Mouse (Mus musculus) forebrain, embryonic 11.5 days (tissue): ENCODE measurements around the gene Cd47. TPM values are rescaled to one million over a fixed set of nuclear protein-coding genes. Genes with fewer than 3 reads are reported as not detected.

Experiments used
- ATAC-seq: fragments of 200-750 bp; cut with Nextera tagmentation; replicated peaks from 2 replicates; pipeline ENCODE4 v1.8.0; 2017; ENCODE audit warnings: moderate TSS enrichment; ENCODE audit not compliant: low FRiP score
- DNase-seq: peaks from one replicate; pipeline ENCODE4 v3.0.0-alpha.2; 2017; ENCODE audit warnings: low spot score
- H3K27ac ChIP-seq: fragments of 300-500 bp; sonication (generic); 2 replicates; pipeline ENCODE4 v1.5.1; 2014; ENCODE audit warnings: low read depth, low read length
- H3K27me3 ChIP-seq: fragments of 300-500 bp; sonication (generic); 2 replicates; pipeline ENCODE4 v1.6.1; 2014; ENCODE audit warnings: mild to moderate bottlenecking, low read length, mixed read lengths; ENCODE audit not compliant: control insufficient read depth, insufficient read depth
- H3K36me3 ChIP-seq: fragments of 300-500 bp; sonication (generic); 2 replicates; pipeline ENCODE4 v1.6.1; 2014; ENCODE audit warnings: mild to moderate bottlenecking, low read length, moderate library complexity, mixed read lengths; ENCODE audit not compliant: control insufficient read depth, insufficient read depth
- H3K4me1 ChIP-seq: fragments of 300-500 bp; sonication (generic); replicated peaks from 2 replicates; pipeline ENCODE4 v1.6.1; 2014; ENCODE audit warnings: low read length, mixed read lengths; ENCODE audit not compliant: control insufficient read depth, insufficient read depth
- H3K4me2 ChIP-seq: fragments of 300-500 bp; sonication (generic); 2 replicates; pipeline ENCODE4 v1.6.1; 2014; ENCODE audit warnings: low read depth, mild to moderate bottlenecking, low read length, moderate library complexity, mixed read lengths; ENCODE audit not compliant: severe bottlenecking
- H3K4me3 ChIP-seq: fragments of 300-500 bp; sonication (generic); 2 replicates; pipeline ENCODE4 v1.5.1; 2014; ENCODE audit warnings: low read depth, low read length
- H3K9ac ChIP-seq: fragments of 300-500 bp; sonication (generic); 2 replicates; pipeline ENCODE4 v1.6.1; 2014; ENCODE audit warnings: low read length
- H3K9me3 ChIP-seq: fragments of 300-500 bp; sonication (generic); 2 replicates; pipeline ENCODE4 v1.6.1; 2016; ENCODE audit warnings: low read length, mixed read lengths; ENCODE audit not compliant: control insufficient read depth
- WGBS: fragments of 180-500 bp; shearing (Covaris S2); extraction: QIAGEN DNeasy Blood & Tissue Kit; methylation state at CpG from one replicate; pipeline ENCODE4 v1.1.7; 2014; 5-methylcytosine and 5-hydroxymethylcytosine counted together
- polyA plus RNA-seq: library from polyadenylated mRNA; unstranded; fragments of >200 nt; fragmentation: Nextera tagmentation; extraction: Ambion mirVana; gene quantifications from 2 replicates; pipeline ENCODE4 v1.2.1, GENCODE M21; 2014

The Cd47 gene
- polyA plus RNA-seq, 1 experiment from 2014 or later = 47.6 TPM

DNA sequence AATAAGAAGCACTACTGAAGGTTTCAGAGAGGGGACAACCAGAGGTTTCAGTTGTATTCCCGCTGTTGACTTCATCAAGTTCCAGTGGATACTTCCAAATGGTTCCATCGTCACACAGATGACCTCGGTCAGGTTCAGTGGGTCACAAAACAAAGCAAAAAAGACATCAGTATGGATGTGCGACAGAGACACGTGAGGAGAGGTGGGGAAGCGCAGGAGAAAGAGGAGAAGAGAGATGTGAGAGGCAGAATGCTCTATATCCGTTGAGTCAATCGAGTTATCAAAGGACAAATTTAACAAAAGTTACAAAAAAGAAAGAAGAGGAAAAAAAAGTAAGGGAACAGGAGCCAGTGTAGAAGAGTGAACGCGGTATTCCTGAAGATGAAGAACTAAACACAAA is 154.6 kb downstream of the Cd47 start:
- Histone ChIP-seq H3K27ac (no peak overlapping the region), H3K27me3 (no peaks in the 10 kb centered on the region), H3K9me3 (no peaks in the 10 kb centered on the region), H3K9ac (no peak overlapping the region), H3K36me3 (no peaks in the 10 kb centered on the region), H3K4me3 (no peak overlapping the region), H3K4me1 (no peaks in the 10 kb centered on the region), H3K4me2 (no peak overlapping the region)
- DNase-seq (no peak), ATAC-seq (no peak)
- 90% methylated on average over 10 of the region's 10 CpGs for WGBS

DNA sequence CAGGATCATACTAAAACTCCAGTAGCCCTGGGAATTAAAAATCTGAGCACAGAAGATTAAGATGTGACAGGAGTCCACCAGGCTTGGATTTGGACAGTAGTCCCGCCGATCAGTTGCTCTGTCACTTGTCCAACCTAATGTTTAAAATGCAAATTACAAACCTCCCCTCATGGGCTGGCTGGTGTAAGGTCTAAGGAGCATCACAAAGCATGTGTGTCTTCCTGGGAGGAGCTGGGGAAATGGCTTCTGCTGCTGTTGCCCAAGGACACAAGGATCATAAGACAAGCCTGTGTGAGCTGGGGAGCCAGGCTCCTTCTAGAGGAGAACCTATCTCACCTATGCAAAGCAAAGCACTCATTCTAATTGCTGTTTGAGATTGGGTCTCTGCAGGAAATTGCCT is 155.0 kb downstream of the Cd47 start:
- no peak for DNase-seq
- Histone ChIP-seq H3K9ac (no peak overlapping the region), H3K27ac (no peak overlapping the region), H3K4me2 (no peak overlapping the region), H3K27me3 (no peaks in the 10 kb centered on the region), H3K4me1 (no peaks in the 10 kb centered on the region), H3K36me3 (no peaks in the 10 kb centered on the region), H3K4me3 (no peak overlapping the region), H3K9me3 (no peaks in the 10 kb centered on the region)
- 89% methylated on average over 2 of the region's 2 CpGs for WGBS
- no peak for ATAC-seq

DNA sequence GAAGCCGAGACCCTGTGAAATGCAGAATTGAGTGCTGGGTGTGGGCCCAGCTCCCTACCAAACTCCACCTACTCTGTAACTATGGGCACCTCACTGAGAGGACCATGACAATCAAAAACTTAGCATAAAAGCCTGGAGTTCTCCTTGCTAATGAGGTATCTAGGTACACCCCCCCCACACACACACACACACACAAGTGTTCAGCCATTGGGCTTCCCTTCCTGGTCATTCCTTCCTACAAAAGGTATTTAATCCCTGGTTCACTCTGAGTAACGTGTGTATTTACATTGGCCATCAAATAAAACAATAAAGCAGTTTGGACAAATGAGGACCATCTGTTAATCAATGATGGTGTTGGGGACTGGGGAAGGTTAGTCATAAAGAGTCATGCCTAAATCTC is 155.6 kb downstream of the Cd47 start:
- no peaks in the 10 kb centered on the region for H3K36me3 ChIP-seq
- no peaks in the 10 kb centered on the region for H3K9me3 ChIP-seq
- no peak for ATAC-seq
- H3K4me3 ChIP-seq = no peak overlapping the region
- no peak overlapping the region for H3K9ac ChIP-seq
- no peaks in the 10 kb centered on the region for H3K4me1 ChIP-seq
- 76% methylated on average over 2 of the region's 2 CpGs for WGBS
- H3K27me3 ChIP-seq = no peaks in the 10 kb centered on the region
- no peak overlapping the region for H3K27ac ChIP-seq
- H3K4me2 ChIP-seq = no peak overlapping the region
- DNase-seq = no peak

DNA sequence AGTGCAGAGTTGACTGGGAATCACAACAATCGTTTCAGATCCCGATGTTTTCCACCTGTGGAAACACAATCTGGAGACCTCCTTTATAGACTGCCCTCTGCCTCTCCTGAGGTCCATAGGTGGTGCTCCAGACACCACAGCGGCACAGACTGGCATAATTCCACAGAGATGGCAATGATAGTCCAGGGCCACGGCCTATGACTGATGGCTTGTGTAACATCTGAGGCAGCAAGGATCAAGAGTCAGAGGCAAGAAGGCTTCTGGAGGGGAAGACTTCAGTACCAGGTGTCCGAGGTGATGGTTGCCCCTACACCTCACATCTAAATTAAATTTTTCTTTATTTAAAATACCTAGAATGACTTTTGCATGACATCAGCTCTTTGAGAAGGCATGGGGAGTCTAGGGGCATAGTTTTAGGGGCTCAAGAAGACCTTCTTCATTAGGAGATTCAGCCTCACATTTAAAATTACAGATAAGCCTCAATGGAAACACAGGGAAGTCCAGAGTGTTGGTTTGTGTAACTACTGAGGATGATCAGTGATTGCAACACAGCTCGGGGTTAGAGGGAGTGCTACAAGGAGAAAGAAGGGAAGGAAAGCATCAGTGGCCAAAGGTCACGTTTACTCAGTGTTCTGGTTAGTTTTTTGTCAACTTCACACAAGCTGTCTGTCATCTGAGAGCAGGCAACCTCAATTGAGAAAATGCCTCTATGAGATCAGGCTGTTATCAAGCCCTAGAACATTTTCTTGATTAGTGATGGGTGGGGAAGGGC is 156.4 kb downstream of the Cd47 start:
- Histone ChIP-seq H3K4me1 (no peaks in the 10 kb centered on the region), H3K27me3 (no peaks in the 10 kb centered on the region), H3K36me3 (no peaks in the 10 kb centered on the region), H3K9ac (no peak overlapping the region), H3K9me3 (no peaks in the 10 kb centered on the region), H3K27ac (no peak overlapping the region), H3K4me3 (no peak overlapping the region), H3K4me2 (no peak overlapping the region)
- WGBS = 86% methylated on average over 7 of the region's 7 CpGs
- DNase-seq (no peak), ATAC-seq (no peak)

DNA sequence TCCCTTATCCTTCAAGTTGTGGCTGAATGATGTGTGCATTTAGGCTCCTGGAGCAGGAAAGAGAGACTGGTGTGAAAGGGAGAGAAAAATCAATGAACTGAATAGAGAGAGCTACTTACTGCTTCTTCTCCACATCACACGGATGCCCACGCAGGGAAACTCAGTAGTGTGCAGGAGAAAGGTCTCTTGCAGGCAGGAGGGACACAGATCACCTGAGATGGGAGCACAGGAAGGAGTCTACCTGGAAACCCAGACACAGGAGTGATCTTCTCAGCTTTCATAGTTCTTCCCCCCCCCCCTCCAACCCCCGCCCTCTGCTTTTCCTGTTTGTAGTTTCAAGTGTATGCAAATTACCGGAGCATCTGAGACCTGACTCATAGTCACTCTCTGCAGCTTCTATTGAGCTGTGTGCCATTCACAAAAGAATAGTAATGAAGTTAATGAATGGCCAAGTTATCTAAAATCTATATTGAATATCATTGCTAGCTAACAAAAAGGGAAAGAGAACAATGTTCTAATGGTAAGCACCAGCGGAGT is 158.6 kb downstream of the Cd47 start:
- Histone ChIP-seq H3K36me3 (no peaks in the 10 kb centered on the region), H3K9me3 (no peaks in the 10 kb centered on the region), H3K4me2 (no peak overlapping the region), H3K9ac (no peak overlapping the region), H3K27ac (no peak overlapping the region), H3K27me3 (no peaks in the 10 kb centered on the region), H3K4me3 (no peak overlapping the region), H3K4me1 (no peaks in the 10 kb centered on the region)
- ATAC-seq (no peak), DNase-seq (no peak)
- WGBS = 85% methylated on average over 5 of the region's 5 CpGs

DNA sequence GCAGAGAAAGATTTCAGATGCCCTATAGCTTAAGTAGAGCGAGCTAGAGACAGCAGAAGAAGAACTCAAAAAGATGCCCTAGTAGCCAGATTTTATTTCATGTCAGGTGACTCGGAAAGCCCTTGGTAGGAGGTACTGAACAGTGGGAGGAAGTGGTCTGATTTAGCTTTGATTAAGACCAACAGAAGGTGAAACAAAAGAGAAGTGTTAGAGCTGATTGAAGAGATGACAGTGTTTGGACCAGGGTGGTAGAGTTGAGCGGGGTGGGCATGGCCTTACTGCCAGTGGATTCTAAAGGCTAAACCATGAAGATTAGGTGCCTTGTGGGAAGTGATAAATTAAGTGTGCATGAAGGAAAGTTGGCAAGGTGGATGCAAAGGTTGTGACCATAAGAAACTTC is 162.0 kb downstream of the Cd47 start:
- H3K36me3 ChIP-seq = no peaks in the 10 kb centered on the region
- H3K4me3 ChIP-seq = no peak overlapping the region
- no peaks in the 10 kb centered on the region for H3K4me1 ChIP-seq
- H3K4me2 ChIP-seq = no peak overlapping the region
- H3K27me3 ChIP-seq = no peaks in the 10 kb centered on the region
- WGBS = 79% methylated on average over 3 of the region's 3 CpGs
- H3K27ac ChIP-seq = no peak overlapping the region
- no peak overlapping the region for H3K9ac ChIP-seq
- ATAC-seq = no peak
- H3K9me3 ChIP-seq = no peaks in the 10 kb centered on the region
- DNase-seq = no peak

DNA sequence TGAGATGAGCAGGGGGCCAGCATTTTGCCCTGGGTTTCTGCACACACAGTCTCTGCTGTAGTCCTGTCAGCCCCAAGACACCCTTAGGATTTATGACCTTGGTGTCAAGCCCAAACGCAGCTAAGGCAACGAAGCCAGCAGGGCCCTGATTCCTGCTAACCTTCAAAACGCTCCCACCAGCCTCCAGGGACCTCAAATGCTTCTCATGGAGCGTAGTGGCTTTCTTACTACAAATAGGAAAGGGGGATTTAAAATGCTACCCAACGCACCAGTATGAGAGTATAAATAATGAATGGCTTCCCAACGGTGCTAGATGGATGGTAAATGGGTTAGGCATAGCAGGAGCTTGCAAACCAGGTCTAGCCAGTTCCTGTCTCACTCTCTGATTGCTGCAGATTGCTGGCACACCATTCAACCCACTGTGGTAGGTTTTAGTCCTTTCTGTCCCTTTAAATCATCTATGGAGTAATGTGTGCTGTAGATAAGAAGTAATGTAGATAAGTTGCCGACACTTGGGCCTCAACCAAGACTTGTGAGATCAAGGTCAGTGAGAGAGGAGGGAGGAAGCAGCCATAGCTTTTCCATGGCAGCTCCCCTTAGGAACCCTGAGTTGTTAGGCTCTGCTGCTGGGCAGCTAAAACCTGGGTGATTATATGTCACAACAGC is 164.1 kb downstream of the Cd47 start:
- Histone ChIP-seq H3K27ac (no peak overlapping the region), H3K9ac (no peak overlapping the region), H3K4me2 (no peak overlapping the region), H3K4me3 (no peak overlapping the region), H3K4me1 (no peaks in the 10 kb centered on the region), H3K27me3 (no peaks in the 10 kb centered on the region), H3K9me3 (no peaks in the 10 kb centered on the region), H3K36me3 (no peaks in the 10 kb centered on the region)
- WGBS = 73% methylated on average over 7 of the region's 7 CpGs
- no peak for ATAC-seq
- DNase-seq = no peak
